Mouse (Mus musculus) limb, embryonic 14.5 days (tissue): Measurements from ENCODE around the gene Ap1m2. TPM values are rescaled to one million over a fixed set of nuclear protein-coding genes. Genes with fewer than 3 reads are reported as not detected.
A peak's percentile ranks its signal among the peaks of the same experiment; 100 is the strongest.

ENCODE experiments used
- ATAC-seq: fragments of 200-750 bp; cut with Nextera tagmentation; 2 replicates; pipeline ENCODE4 v1.8.0; 2017; ENCODE audit warnings: low read depth, moderate number of reproducible peaks, moderate TSS enrichment; ENCODE audit not compliant: low FRiP score
- DNase-seq: peaks from one replicate; pipeline ENCODE4 v3.0.0-alpha.2; 2015; ENCODE audit warnings: low spot score
- H3K27ac ChIP-seq: fragments of 300-500 bp; sonication (generic); replicated peaks from 2 replicates; pipeline ENCODE4 v1.5.1; 2014; ENCODE audit warnings: low read depth, mild to moderate bottlenecking, low read length, moderate library complexity, mixed read lengths
- H3K27me3 ChIP-seq: fragments of 300-500 bp; sonication (generic); 2 replicates; pipeline ENCODE4 v1.6.1; 2014; ENCODE audit warnings: low read length, mixed read lengths; ENCODE audit not compliant: control insufficient read depth, insufficient read depth
- H3K36me3 ChIP-seq: fragments of 300-500 bp; sonication (generic); 2 replicates; pipeline ENCODE4 v1.6.1; 2014; ENCODE audit warnings: mild to moderate bottlenecking, low read length, moderate library complexity, mixed read lengths; ENCODE audit not compliant: control insufficient read depth, insufficient read depth
- H3K4me1 ChIP-seq: fragments of 300-500 bp; sonication (generic); 2 replicates; pipeline ENCODE4 v1.6.1; 2014; ENCODE audit warnings: antibody characterized with exemption, low read length, mixed read lengths; ENCODE audit not compliant: control insufficient read depth, insufficient read depth
- H3K4me2 ChIP-seq: fragments of 300-500 bp; sonication (generic); replicated peaks from 2 replicates; pipeline ENCODE4 v1.6.1; 2014; ENCODE audit warnings: low read depth, mild to moderate bottlenecking, low read length, moderate library complexity; ENCODE audit not compliant: severe bottlenecking
- H3K4me3 ChIP-seq: fragments of 300-500 bp; sonication (generic); replicated peaks from 2 replicates; pipeline ENCODE4 v1.5.1; 2014; ENCODE audit warnings: low read length
- H3K9ac ChIP-seq: fragments of 300-500 bp; sonication (generic); 2 replicates; pipeline ENCODE4 v1.6.1; 2014; ENCODE audit warnings: mild to moderate bottlenecking, low read depth, low read length, moderate library complexity; ENCODE audit not compliant: severe bottlenecking
- H3K9me3 ChIP-seq: fragments of 300-500 bp; sonication (generic); 2 replicates; pipeline ENCODE4 v1.6.1; 2016; ENCODE audit warnings: low read length; ENCODE audit not compliant: control insufficient read depth
- POLR2A ChIP-seq: fragments of 200-500 bp; IDR thresholded peaks from 2 replicates; pipeline ENCODE4 v1.8.0; 2012; ENCODE audit warnings: inconsistent platforms, mild to moderate bottlenecking, moderate library complexity, borderline replicate concordance; ENCODE audit not compliant: insufficient read depth, insufficient read length; ENCODE audit errors: extremely low read depth
- WGBS: fragments of 180-500 bp; shearing (Covaris S2); extraction: QIAGEN DNeasy Blood & Tissue Kit; methylation state at CpG from one replicate; pipeline ENCODE4 v1.1.7; 2014; 5-methylcytosine and 5-hydroxymethylcytosine counted together
- polyA plus RNA-seq, 2 experiments: library from polyadenylated mRNA; depleted of rRNA in 1 of 2; stranded (reverse) in 1 of 2; unstranded in 1 of 2; fragments of >200 nt; fragmentation: Nextera tagmentation in 1 of 2; extraction: Ambion mirVana in 1 of 2; gene quantifications; 2 replicates each; pipeline versions ENCODE4 v1.2.1 to v1.2.3; 2012 to 2014

Ap1m2 gene
- polyA plus RNA-seq, 2 experiments, result 16.3 to 29.3 TPM

- TF ChIP-seq POLR2A, result peak; percentile 72; the same call in 1 of the 2 replicates
- 1% methylated on average over 57 of the region's 59 CpGs for WGBS
- DNase-seq, result peak; percentile 99
- peak; percentile 71 for ATAC-seq
- Histone ChIP-seq H3K4me1 (peaks cover 29% of the 10 kb centered on the region), H3K27me3 (no peaks in the 10 kb centered on the region), H3K9me3 (no peaks in the 10 kb centered on the region), H3K9ac (peak within 1 kb of the TSS; percentile 67), H3K4me2 (peak within 1 kb of the TSS; percentile 85), H3K4me3 (peak within 1 kb of the TSS; percentile 83), H3K36me3 (peaks cover 22% of the 10 kb centered on the region), H3K27ac (peak within 1 kb of the TSS; percentile 78)
Measured at GRCm38 (mm10) chr9:21287571-21288402, 24.4 kb downstream of the Ap1m2 start, which contains the start of gene Kri1. Kri1 (minus strand) TSS chr9:21287969.

GRCm38 (mm10) chr9:21286753-21287152 lies 25.4 kb downstream of the Ap1m2 start:
- DNase-seq (no peak), ATAC-seq (no peak)
- Histone ChIP-seq H3K4me3 (peak overlapping the region; percentile 83), H3K4me2 (peak overlapping the region; percentile 85), H3K4me1 (peaks cover 29% of the 10 kb centered on the region), H3K27me3 (no peaks in the 10 kb centered on the region), H3K9ac (peak overlapping the region; percentile 67), H3K36me3 (peaks cover 31% of the 10 kb centered on the region), H3K27ac (no peak overlapping the region), H3K9me3 (no peaks in the 10 kb centered on the region)
- 60% methylated on average over 3 of the region's 3 CpGs for WGBS
- TF ChIP-seq POLR2A, result no peak

GRCm38 (mm10) chr9:21283994-21284393 lies 28.1 kb downstream of the Ap1m2 start:
- H3K27ac ChIP-seq, result no peak overlapping the region
- peaks cover 16% of the 10 kb centered on the region for H3K4me1 ChIP-seq
- H3K4me3 ChIP-seq, result no peak overlapping the region
- no peak overlapping the region for H3K4me2 ChIP-seq
- no peak for TF ChIP-seq POLR2A
- peaks cover 59% of the 10 kb centered on the region for H3K36me3 ChIP-seq
- 82% methylated on average over 3 of the region's 3 CpGs for WGBS
- H3K9me3 ChIP-seq, result no peaks in the 10 kb centered on the region
- DNase-seq, result no peak
- no peak overlapping the region for H3K9ac ChIP-seq
- no peaks in the 10 kb centered on the region for H3K27me3 ChIP-seq
- ATAC-seq, result no peak

GRCm38 (mm10) chr9:21283591-21283990 lies 28.5 kb downstream of the Ap1m2 start:
- peaks cover 63% of the 10 kb centered on the region for H3K36me3 ChIP-seq

GRCm38 (mm10) chr9:21277776-21278175 lies 34.4 kb downstream of the Ap1m2 start:
- 96% methylated on average over 5 of the region's 5 CpGs for WGBS
- Histone ChIP-seq H3K9ac (no peak overlapping the region), H3K27me3 (no peaks in the 10 kb centered on the region), H3K27ac (no peak overlapping the region), H3K36me3 (peaks cover 96% of the 10 kb centered on the region), H3K4me2 (no peak overlapping the region), H3K9me3 (no peaks in the 10 kb centered on the region), H3K4me1 (no peaks in the 10 kb centered on the region), H3K4me3 (no peak overlapping the region)
- TF ChIP-seq POLR2A, result no peak
- no peak for DNase-seq
- ATAC-seq, result no peak

More at GRCm38 (mm10) chr9:21283591-21283990, 28.5 kb downstream of the Ap1m2 start:
- Histone ChIP-seq H3K9ac (no peak overlapping the region), H3K4me2 (no peak overlapping the region), H3K9me3 (no peaks in the 10 kb centered on the region), H3K4me3 (no peak overlapping the region), H3K4me1 (peaks cover 12% of the 10 kb centered on the region), H3K27ac (no peak overlapping the region), H3K27me3 (no peaks in the 10 kb centered on the region)
- DNase-seq (no peak), ATAC-seq (no peak)
- TF ChIP-seq POLR2A, result no peak
- 93% methylated on average over 5 of the region's 5 CpGs for WGBS
